Mouse (Mus musculus): ENCODE data around the gene Bicdl2. TPM values are rescaled to one million over a fixed set of nuclear protein-coding genes. Genes with fewer than 3 reads are reported as not detected.
A peak's percentile ranks its signal among the peaks of the same experiment; 100 is the strongest.

The Bicdl2 gene
- 9.2 and 11.7 TPM in 2 replicates for polyA plus RNA-seq (2012; rRNA removed)

DNA sequence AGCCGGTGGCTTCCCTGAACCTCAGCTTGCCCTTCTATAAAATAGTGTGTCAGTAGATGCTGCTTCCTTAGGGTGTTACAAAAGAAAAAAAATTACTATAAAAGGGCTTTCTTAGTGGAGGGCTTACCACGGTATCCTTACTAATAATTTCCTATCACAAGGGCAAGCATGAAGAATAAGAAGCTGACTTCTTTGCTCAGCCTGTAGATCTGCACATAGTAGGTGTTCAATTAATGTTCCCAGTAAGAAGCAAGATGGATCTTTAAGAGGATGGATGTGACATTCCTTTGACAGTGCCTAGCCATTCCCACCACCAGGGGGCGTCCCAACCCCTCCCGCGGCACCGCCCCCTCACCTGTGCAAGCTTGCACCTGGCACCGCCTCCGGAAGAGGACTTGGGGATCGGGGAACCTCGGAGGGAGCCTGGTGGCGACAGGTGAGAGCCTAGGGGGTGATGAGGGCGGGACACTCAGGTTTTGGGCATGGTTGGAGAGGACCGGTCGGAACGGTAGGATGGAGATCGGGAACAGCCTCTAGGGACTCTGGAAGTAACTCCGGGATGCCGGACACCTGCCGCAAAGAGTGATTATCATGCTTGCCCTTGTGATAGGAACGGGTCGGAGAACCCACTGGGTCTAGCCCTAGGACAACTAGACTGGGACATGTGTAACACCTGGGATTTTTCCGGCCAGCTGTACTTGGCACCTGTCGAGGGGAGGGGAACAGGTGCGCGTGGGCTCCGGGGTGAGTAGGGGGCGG, at the start of gene Bicdl2:
TSS of gene Bicdl2 (plus strand) at position 390 of the 759 bp plus-strand sequence.
- peak; percentile 79 for DNase-seq (ENCODE audit: low spot score)

DNA sequence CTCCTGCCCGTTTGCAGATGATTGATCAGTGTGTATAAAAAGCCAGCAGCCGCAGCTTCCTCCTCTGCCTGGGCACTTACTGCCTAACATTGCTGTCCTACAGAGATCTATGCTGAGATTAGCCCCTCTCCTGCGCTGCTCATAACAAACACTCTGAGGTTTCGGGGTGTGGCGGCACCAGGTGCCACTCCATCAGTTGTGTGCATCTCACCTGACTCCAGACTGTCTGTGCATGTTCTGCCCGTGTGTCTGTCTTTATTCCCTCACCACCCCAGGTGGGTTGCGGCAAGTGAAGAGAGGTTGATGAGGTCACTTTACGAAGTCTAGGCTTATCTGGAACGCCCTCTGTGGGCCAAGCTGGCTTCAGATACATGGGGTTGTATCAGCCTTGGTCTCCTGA, 43.2 kb upstream of the Bicdl2 start:
- no peak for DNase-seq (ENCODE audit: low spot score)

DNA sequence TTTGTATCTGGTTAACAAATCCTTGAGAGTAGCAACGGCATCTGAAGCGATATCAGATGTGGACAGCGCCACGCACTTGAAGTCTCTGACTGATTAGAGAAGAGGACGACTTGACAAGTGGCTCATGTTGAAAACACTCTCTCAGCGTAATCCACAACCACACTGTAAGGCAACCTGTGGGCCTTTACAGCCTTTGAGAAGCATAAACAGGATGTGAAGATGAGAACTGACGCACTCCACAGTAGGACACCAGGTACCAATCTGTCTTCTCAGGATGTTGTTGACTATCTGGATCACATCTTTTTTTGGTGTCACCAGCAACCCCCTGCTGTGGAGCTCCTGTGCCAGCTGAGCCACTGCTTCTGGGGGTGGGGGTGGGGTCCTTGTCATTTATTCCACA, 40.0 kb upstream of the Bicdl2 start:
- no peak for DNase-seq (ENCODE audit: low spot score)

DNA sequence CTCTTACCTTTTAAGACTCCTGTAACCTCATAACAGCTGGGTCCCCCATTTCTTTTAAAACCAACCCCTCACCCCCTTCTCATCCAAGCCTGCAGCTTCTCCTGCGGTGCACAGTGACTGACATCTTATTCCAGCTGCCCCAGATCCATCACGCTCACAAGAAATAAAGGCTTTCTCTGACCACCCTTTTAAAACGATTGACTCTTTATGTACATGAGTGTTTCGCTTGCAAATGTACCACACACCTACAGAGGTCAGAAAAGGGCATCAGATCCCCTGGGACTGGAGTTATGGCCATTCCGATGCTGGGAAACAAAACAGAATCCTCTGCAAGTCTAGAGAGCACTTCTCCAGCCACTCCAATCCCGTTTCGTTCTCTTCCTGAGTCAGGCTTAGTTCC, 32.5 kb upstream of the Bicdl2 start:
- no peak for DNase-seq (ENCODE audit: low spot score)

DNA sequence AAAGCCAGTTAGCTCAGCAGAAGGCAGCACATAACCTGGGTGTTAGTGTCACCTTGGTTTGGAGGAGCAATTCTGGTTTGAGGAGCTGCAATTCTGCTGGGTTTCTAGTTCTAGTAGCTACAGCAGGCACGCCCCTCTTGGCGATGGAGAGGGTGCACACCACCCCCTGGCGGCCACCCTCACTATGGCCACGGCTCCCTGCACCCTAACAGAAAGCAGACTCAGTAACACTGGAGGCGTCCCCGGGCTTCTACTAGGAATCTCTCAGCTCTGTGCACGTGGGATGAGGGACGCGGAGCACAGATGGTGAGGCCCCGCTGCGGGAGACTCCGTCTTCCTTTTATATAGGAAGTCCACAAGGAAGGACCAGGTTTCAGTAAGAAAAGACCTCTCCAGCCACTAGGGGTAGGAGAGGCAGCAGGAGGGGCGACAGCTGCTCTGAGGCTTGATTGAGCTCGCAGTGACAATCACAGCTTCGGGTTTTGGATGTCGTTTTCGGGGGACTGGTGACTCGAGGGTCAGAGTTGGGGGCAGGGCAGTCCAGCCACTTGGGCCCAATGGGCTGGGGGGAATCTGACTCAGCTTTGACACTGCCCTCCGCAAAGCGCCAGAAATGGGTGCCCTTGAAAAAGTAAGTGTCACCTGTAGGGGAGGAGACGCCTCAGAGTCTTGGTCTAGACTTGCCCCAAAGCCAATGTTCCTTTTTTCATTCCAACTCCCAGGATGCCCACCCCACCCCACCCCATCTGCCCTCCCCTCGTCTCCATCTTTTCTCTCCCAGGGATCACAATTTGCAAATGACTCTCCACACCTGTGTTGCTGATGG, 29.9 kb upstream of the Bicdl2 start:
- DNase-seq (ENCODE audit: low spot score) = peak; percentile 62

DNA sequence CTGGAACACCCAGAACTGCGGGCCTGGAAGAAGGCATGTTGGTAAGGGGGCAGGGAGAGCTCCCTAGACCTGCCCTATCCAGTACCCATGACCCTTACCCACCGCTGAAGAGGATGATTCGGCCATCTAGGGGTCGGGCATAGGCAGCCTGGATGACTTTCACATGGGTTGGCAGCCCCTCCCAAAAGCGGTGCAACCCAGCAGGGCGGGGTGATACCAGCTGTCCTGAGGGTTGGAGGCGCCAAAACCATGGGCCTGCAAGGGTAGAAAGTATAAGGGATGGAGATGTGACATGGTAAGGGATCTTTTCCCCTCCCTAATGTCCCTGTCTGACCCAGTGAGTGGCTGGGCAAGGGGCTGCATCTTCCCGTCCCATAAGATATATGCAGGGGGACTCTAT, 29.1 kb upstream of the Bicdl2 start:
- no peak for DNase-seq (ENCODE audit: low spot score)

DNA sequence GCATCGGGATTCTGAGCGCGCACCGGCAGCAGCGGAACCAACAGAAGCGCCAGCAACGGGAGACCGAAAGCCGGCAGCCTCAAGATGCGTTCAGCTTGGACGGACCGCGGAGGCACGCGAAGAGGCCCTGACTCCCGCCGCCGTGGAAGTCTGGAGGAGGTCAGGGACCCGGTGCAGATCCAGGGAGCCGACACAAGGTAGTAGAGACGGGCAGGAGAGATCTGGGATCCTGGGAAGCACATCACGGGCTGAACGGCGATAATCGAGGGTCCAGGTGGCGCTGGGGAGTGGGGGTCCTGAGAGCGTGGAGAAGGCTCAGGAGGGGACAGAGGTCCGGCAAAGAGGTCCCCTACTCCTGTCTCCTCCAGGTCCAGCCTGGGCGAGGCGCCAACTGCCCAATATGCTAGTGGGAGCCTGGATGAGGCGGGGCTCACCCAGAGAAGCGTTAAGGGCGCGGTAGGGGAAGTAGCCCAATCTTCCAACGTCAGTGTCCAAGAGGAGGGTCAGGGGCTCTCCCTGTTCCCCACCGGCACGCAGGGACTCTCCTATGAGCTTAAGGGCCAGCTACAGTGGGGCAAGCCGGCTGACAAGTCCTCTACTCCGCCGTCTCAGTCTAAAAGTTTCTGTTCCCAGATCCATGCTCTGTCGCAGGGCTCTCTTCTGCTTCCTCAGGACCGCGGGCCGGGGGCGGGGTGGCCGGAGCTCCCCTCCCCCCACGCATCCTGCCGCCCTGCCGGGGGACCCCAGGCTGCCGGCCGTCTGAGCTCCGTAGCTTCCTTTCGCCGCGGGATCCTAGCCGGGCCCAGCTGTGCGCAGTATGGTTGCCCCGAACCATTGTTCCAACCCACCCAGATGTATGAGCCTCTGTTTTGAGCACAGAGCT, 15.5 kb upstream of the Bicdl2 start, which contains the start of gene Mmp25:
TSS of gene Mmp25 (minus strand) at position 665 of the 883 bp plus-strand sequence.
- DNase-seq (ENCODE audit: low spot score) = no peak

DNA sequence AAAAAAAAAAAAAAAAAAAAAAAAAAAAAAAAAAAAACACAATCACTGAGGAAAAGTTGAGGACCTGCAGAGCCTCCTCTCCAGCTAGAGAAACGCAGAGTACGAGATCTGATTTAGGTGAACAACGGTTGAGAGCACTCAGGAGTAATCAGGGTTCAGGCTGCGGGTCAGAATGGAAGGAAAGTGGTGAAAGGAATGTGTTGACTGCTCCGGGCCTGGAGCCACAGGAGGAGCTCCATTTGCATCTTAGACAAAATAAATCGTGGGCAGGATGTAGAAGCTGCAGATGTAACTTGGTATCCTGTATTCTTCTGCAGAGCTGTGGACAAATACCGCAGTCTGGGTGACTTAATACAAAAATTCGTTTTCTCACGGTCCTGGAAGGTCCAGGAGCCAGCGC, 14.4 kb upstream of the Bicdl2 start:
- no peak for DNase-seq (ENCODE audit: low spot score)

DNA sequence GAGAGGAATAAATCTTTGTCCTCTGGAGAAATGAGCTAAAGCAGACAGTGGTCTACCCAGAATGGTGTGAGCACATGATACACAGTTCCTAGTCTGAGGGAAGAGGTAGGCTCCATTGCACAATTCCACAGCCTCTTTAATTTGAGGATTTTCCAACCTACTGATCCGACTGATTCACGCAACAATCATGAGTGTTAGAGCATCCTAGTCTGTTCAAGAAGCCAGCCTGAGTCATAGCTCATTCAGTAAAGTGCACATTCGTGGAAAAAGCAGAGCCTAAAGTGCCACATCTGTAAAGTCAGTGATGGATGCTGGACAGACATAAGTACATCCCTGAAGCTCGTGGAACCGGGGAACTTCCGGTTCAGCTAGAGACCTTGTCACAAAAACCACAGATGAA, 8.9 kb upstream of the Bicdl2 start:
- DNase-seq (ENCODE audit: low spot score) = no peak

DNA sequence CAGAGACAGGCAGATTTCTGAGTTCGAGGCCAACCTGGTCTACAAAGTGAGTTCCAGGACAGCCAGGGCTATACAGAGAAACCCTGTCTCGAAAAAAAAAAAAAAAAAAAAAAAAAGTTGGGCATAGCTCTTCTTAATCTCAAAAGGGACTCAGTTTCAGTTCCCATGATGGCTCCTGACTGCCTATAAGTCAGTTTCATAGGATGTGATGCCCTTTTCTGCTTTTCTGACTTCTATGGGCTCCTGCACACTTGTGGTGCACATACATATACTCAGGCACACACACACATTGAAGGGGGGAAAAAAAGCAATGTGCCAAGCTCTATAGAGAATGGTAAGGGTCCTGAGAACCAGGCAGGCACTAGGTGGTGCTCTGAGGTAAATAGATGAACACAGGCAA, 7.0 kb upstream of the Bicdl2 start:
- no peak for DNase-seq (ENCODE audit: low spot score)

DNA sequence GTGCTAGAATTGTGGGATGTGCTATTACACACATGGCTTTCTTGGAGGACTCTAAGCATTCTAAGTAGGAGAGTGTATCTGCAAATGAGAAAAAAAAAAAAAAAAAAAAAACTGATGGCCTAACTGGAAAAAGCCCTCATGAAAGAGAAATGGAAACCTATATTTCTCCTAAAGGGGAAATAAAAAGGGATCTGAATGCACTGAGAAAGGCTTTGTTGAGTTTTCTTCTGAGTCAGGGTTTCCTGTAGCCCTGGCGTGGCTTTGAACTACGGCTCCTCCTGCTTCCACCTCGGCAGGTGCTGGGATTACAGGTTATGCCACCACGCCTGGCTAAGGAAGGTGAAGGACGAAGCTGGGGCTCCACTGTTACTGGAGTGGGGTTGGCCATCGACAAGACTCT, 6.3 kb upstream of the Bicdl2 start:
- no peak for DNase-seq (ENCODE audit: low spot score)

DNA sequence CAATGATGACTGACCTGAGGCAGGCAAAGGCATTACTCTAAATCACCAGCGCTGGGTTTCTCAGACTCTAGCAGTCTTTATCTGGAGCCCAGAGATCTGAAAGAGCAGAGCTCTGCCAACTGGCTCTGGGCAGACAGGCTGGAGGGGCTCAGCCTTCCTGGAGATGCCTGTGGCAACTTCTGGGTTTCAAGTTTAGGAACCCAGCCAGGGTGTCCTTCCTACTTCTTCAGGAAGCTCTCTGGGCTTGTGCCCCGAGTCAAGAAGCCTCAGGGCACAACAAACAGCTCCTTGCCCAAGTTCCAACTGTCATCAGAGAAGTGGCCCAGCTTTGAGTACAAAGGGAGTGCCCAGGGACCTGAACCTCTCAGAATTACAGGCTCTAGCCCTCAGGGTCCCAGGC, 5.9 kb upstream of the Bicdl2 start:
- DNase-seq (ENCODE audit: low spot score) = no peak

DNA sequence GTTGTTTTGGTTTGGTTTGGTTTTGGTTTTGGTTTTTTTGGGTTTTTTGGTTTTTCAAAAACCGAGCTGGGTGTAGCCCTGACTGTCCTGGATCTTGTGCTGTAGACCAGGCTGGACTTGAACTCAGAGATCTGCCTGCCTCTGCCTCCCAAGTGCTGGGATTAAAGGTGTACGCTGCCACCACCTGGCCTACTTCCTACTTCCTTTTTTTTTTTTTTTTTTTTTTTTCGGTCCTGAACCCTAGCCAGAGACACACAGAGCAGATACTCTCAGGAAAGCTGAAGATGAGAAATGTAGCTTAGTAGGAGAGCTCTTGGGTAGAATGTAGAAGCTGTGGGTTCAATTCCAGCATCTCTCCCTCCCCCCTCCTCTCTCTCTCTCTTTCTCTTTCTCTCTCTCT, 1.9 kb upstream of the Bicdl2 start:
- DNase-seq (ENCODE audit: low spot score) = no peak

DNA sequence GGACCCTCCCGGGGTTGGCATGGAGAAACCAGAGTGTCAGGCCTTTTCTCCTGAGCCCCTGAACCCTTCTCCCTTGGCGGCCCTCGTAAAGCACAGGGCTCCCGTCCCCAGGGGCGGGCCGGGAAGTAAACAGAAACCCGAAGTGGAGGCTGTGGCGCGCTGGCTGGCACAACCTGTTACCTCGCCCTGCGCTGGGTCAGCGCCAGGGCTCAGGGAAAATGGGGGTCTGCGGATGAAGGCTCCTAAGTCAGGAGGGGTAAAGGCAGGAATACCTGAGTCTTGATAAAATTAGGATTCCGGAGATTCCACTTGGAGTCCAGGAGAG, 532 bp downstream of the Bicdl2 start:
- DNase-seq (ENCODE audit: low spot score) = no peak

DNA sequence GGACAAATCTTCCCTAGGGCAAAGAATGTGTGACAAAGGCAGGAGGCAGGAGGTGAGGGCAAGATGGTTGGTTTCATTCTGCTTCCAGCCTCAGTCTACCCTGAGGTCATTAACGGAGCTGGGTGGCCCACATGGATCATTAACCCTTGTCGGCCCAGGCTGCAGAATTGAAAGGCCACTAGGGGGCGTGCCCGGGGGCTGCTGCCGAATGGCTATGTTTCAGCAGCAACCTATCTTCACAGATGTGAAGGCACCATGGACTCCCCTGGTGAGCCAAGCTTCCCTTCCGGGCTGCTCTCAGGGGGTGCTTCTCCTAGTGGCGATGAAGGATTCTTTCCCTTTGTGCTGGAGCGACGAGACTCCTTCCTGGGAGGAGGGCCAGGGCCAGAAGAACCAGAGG, 1.2 kb downstream of the Bicdl2 start:
- DNase-seq (ENCODE audit: low spot score) = no peak

DNA sequence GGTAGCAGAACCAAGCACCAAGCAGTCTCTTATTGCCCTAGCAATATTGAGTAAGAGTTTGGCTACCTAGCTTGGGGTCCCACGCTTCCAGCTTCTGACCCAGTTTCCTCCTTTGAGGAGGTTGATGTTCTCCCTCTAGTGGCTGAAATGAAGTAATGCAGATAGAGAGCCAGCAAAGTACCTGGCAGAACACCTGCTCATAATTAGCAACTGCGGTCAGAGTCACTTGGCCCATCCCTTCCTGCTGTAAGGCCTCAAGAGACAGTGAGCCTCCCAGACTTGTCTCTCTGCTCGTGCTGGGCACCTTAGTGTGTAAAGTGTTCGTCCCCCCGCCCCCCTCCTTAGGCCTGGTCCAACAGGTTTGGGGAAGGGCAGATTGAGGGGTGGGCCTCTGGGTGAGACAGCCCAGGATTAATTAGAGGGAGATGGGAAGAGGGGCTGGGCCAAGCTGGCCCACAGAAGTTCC, 4.3 kb downstream of the Bicdl2 start:
- no peak for DNase-seq (ENCODE audit: low spot score)

DNA sequence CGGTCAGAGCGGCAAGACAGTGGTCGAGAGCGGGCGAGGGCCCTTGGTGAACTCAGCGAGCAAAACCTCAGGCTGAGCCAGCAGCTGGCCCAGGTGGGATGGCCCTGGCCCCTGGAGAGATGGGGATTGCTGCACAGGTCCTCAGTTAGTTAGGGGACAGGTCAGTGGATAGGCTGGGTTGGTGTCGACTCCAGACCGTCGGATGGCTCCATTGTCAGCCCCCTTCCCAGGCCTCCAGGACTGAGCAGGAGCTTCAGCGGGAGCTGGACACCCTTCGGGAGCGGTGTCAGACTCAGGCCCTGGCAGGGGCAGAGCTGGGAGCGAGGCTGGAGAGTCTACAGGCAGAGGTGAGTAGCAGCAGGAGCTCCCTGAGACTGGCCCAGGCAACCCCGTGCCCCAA, 5.2 kb downstream of the Bicdl2 start:
- DNase-seq (ENCODE audit: low spot score) = no peak

DNA sequence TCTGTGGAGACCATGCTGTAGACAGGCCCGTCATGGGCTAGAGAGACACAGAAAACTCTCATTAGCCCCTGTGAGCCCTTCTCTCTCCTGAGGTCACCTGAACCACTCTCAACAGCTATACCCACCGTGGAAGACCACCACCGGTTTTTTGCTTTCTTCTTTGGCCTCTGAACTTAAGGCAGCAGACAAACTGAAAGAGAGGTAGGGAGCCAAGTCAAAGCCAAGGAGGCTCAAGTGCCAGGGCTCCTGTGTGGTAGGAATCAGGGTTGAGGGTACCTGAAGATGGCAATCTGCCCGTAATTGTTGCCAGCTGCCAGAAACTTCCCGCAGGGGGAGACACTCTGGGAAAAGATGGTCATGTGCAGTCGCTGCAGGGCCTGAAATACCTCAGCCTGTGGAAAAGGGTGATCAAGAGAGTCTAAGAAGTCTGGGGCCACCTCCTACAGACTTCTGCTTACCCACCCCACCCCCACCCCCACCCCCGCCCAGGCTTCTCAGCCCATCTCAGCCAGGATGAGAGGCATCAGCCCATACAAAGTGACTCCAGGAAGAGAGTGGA, 10.3 kb downstream of the Bicdl2 start:
- no peak for DNase-seq (ENCODE audit: low spot score)

DNA sequence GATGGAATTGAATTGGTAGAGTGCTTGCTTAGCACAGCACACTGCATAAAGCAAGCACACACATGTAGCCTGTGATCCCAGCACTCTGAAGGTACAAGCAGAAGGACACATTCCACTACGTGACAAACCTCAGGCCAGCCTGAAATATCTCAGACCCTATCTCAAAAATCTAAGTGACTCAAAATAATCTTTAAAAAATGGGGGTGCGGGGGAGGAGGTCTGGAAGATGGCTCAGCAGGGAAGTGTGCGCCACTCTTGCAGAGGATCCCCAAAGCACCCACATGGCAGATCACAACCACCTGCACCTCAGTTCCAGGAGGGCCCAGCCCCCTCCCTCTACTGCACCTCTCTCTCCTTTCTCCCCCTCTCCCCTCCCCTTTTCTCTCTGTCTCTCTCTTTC, 11.2 kb downstream of the Bicdl2 start:
- DNase-seq (ENCODE audit: low spot score) = no peak

DNA sequence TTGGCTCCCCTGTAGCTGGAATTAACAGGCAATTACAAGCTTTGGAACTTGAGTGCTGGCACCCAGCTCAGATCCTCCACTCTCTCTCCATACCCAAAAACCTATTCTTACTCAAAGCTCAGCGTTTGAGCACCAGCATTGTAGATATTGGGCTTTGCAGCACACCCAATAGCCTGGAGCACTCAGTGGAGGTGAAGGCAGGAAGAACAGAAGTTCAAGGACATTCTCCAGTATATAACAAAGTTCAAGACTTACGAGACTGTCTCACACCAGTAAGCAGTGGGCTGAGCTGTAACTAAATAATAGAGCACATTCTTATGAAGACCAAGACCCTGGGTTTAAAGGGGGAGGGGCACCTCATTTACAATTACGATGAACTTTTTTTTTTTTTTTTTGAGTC, 12.5 kb downstream of the Bicdl2 start:
- no peak for DNase-seq (ENCODE audit: low spot score)

DNA sequence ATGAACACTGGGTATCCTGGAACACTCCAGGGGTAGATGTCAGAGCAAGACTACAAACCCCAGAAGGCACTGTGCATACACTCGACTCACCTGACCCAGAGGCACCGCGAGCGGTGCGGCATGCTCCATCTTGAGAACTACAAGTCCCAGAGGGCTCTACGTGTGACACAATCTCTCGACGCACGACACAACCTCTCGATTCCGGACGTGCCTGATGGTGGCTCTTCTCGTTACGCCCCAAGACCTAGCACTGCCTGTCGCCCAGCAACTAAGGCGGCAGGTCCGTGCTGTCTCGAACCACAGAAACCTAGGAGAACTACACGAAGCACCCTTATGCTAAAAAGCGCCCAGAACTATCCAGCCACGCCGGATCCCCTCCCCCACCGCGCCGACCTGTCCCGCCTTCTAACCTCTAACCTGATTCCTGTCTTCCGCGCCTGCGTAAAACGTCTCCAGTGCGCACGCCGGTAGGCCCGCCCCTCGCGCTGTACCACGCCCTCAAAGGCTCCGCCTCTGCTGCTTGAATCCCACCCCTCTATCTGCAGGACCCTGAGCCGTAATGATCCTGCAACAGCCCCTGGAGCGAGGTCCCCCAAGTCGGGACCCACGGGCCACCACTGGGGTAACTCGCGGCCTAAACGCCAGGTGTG, 13.2 kb downstream of the Bicdl2 start, which contains the start of the genes Hcfc1r1 and Thoc6:
TSS of gene Hcfc1r1 (plus strand) at position 173 of the 650 bp plus-strand sequence.
TSS of gene Thoc6 (minus strand) at position 459 of the 650 bp plus-strand sequence.
- DNase-seq (ENCODE audit: low spot score) = peak; percentile 92

Data from urinary bladder, adult 2 months (tissue).